Mouse (Mus musculus): Measurements from ENCODE around the gene Sh3rf1.

Gene Sh3rf1

GRCm38 (mm10) chr8:61223729-61224379 lies at the start of gene Sh3rf1:
Gene Sh3rf1 (plus strand): TSS chr8:61223872.
- peak; percentile 83 for DNase-seq (ENCODE audit: low spot score)

DNA sequence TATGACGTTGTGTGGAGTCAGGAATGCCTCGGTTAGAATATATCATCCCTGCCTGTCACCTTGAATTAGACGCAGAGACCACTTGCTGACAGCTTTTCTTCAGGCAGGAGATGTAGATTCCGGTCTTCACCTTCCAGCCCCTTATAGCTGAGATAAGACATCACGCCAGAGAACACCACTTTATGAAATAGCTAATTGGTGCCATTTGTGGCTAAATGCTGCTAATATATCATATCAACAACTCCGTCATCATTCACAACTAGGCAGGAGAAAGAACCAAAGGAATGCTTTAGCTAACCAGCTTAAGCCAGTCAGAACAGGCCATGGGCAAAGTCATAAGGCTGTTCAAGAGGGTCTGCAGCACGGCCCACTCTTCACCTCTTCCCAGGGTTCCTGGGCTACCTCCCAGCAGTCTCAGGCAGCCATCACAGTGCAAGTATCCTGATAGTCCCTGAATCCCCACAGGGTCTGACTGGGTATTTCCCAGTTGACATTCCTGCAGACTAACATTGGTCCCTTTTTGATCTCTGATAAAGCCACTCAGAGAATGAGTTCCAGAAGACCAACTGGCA lies 49.7 kb upstream of the Sh3rf1 start:
- no peak for DNase-seq (ENCODE audit: low spot score)

GRCm38 (mm10) chr8:61175876-61176275 lies 47.8 kb upstream of the Sh3rf1 start:
- no peak for DNase-seq (ENCODE audit: low spot score)

- no peak for DNase-seq (ENCODE audit: low spot score)
These were observed 45.7 kb upstream of the Sh3rf1 start for GRCm38 (mm10) chr8:61177680-61178593.

DNA sequence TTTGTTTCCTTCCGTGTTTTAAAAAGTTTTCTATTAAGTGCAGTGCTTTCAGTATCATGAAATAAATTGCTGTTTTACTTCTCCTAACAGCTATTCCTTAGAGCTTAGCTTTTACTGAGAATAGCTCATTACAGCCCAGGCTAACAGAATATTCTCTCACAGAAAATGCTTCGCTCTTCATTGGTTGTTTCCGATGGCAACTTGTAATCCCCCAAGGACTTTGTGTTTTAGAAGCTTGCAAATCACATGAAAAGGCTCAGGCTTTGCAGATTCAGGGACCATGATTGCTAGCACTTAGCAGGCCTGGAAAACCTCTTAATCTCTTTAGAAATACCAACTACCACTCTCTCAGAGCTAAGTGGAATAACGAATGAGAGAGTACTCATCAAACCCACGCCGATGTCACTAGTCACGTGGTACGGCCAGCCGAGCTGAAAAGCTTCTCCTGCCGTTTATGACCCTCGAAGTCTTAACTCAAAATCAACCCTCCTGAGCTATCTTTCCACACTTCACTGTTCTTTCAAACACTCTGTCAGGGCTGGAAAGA lies 45.0 kb upstream of the Sh3rf1 start:
- DNase-seq (ENCODE audit: low spot score): peak; percentile 30

- DNase-seq (ENCODE audit: low spot score): no peak
These were observed 42.1 kb upstream of the Sh3rf1 start for GRCm38 (mm10) chr8:61181592-61181991.

- no peak for DNase-seq (ENCODE audit: low spot score)
These were observed 41.7 kb upstream of the Sh3rf1 start for GRCm38 (mm10) chr8:61182020-61182419.

- no peak for DNase-seq (ENCODE audit: low spot score)
These were observed 38.1 kb upstream of the Sh3rf1 start for GRCm38 (mm10) chr8:61185274-61186198.

- no peak for DNase-seq (ENCODE audit: low spot score)
These were observed 29.3 kb upstream of the Sh3rf1 start for GRCm38 (mm10) chr8:61194306-61194925.

DNA sequence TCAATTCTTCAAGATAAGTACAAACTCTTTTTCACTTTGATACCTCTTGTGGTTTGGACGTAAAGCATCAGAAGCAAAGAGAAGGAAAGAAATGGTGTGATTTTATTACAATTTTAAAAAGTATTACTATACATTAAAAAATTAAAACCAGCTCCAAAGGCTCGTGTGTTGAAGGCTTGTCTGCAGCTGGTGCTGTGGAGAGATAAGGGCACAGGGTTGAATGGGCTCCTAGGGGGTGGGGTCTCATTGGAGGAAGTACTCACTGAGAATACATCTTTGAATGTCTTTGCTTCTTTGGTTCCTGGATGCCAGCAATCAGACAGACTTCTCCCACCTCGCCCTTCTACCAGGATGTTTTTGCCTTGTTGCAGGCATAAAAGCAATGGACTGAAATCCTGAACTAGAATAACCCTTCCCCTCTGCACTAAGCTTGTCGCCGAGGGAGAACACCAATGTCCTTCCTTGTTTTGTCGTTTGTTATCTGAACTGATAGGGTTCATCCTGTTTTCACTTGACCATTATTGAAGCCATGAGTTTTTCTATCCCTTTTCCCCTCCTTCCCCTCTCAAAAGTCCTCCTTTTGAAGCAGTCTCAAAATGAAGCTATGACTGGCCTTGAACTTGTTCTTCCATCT lies 23.3 kb upstream of the Sh3rf1 start:
- no peak for DNase-seq (ENCODE audit: low spot score)

DNA sequence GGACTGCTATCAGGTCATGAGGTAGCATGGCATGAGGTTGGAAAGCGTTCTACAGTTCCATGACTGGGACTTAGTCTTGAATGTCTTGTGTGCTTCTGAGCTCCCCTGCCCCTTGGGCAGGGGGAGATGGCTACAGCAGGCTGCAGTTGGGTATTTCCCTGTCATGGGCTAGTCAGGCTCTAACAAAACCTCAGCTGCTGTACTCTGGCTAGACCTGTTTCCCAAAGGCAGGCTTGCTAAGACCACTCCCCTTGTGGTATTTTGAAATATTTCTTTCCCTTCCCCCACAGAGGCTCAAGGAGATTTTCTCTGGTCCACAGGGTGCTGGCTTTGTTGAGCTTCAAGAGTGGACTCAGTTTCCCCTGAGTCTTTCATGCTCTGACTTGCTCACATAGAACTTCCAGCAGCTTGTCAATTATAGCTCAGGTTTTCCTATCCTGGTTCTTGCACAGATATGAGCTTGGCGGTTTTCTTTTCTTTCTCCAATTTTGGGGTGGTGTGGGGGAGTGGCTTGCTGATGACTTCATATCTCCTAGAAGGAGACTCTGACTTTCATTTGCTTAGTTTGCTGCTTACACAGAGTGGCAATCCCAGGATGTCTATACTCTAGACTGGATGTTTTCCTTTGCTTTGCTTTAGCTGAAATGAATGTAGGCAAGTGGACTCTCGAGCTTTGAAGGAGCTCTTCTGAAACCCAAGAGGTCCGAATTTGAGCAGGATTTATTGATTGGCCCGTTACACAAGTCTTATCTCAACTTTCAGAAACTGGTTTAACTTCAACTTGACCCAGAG lies 20.4 kb upstream of the Sh3rf1 start:
- DNase-seq (ENCODE audit: low spot score): peak; percentile 69

DNA sequence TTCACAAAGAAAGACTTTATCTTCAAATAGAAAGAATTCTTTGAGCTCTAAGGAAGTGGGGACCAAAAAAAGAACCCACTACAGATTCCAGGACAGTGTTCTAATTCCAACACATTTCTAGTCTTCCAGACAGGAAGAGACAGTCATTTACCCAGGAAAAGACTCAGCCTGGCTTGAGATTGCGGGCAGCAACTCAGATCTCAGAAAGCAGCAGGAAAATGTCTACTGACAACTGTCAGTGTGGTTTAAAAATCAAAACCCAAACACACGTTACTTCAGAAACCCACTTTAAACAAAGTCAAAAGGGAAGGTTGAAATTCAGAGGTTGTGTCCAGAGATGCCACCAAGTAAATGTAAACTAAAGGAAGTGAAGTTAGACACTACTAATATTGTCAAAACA lies 16.8 kb upstream of the Sh3rf1 start:
- DNase-seq (ENCODE audit: low spot score): no peak

- DNase-seq (ENCODE audit: low spot score): no peak
These were observed 16.0 kb upstream of the Sh3rf1 start for GRCm38 (mm10) chr8:61207636-61208035.

GRCm38 (mm10) chr8:61208719-61209118 lies 15.0 kb upstream of the Sh3rf1 start:
- DNase-seq (ENCODE audit: low spot score): no peak

- DNase-seq (ENCODE audit: low spot score): no peak
These were observed 12.8 kb upstream of the Sh3rf1 start for GRCm38 (mm10) chr8:61210836-61211235.

- no peak for DNase-seq (ENCODE audit: low spot score)
These were observed 8.4 kb upstream of the Sh3rf1 start for GRCm38 (mm10) chr8:61215081-61215819.

DNA sequence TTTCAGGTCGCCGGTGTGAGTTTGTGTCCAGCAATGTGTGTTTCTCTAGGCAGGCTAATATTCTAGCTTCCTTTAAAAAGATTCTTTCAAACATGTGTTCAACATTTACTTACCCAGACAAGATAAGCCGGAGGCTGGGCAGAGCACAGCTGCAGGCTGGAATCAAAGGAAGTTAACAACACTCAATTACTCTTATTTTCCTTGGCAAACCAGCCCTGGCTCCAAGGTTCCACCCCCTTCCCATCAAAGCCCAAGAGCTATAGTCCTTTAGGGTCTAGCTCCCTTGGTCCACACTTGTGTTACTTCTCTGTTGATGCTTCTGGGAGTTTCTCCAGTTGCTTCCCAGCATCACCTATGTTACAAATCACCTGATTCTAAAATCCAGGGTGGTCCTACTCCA lies 6.7 kb upstream of the Sh3rf1 start:
- peak; percentile 29 for DNase-seq (ENCODE audit: low spot score)

DNA sequence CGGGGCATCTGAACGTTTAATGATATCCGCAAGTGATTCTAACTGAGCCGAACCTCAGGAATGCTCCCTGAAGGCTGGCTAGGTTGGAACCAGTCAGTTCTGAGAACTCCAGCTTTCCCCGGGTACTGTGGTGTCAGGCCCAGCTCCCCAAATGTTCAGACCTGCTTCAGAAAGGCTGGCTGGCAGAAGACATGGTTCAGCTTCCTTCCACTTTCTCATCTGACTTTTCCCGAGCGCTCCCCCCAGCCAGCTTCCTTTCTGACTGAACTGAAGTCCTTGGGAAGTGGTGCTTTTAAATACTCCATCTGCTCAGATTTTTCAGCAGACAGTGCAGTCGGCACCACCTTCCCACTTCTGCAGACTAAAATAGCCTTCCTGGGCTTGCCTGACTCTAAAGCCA lies 6.2 kb upstream of the Sh3rf1 start:
- DNase-seq (ENCODE audit: low spot score): peak; percentile 42

- DNase-seq (ENCODE audit: low spot score): no peak
These were observed 5.2 kb upstream of the Sh3rf1 start for GRCm38 (mm10) chr8:61218439-61218838.

Data from lung, postnatal 25 days (tissue).